Mouse (Mus musculus): ENCODE data around the gene Ppp2r5a.
A peak's percentile ranks its signal among the peaks of the same experiment; 100 is the strongest.

Ppp2r5a gene

DNA sequence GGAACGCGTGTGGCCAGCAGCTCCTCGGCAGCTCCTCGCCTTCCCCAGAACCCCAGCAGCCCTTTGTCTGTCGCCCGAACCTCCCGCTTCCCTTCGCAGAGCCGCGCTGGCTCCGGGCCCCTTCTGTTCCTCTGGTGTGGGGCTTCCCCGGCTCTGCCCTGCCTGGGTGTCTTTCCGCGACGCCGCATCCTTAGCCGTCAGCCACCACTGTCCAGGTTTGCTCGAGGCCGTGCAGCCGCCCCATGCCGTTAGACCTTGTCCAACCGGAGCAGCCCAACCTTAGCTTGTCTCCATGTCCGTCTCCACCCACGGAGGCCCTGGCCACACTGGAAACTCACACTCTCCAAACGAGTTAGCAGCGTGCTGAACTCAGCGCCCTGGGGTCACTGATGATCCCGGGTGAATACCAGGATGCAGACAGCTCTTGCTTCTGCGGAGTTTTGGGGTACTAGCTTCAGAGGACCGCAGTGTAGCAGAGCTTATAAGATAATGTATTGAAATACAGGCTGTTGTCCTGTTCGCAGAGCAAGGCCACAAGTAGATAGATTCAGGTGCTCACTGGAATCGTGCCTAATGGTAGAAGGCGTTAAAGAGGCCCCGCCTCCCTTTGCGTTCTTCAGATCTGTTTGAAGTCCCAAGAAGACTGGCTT is 76.7 kb downstream of the Ppp2r5a start:
- peak; percentile 37 for DNase-seq (ENCODE audit: low read depth, low spot score)

- peak; percentile 95 for DNase-seq (ENCODE audit: low read depth, low spot score)
Observed at GRCm38 (mm10) chr1:191325726-191326232, 77.3 kb downstream of the Ppp2r5a start, which contains the start of gene Tmem206. Tmem206 (plus strand) TSS chr1:191325912.

DNA sequence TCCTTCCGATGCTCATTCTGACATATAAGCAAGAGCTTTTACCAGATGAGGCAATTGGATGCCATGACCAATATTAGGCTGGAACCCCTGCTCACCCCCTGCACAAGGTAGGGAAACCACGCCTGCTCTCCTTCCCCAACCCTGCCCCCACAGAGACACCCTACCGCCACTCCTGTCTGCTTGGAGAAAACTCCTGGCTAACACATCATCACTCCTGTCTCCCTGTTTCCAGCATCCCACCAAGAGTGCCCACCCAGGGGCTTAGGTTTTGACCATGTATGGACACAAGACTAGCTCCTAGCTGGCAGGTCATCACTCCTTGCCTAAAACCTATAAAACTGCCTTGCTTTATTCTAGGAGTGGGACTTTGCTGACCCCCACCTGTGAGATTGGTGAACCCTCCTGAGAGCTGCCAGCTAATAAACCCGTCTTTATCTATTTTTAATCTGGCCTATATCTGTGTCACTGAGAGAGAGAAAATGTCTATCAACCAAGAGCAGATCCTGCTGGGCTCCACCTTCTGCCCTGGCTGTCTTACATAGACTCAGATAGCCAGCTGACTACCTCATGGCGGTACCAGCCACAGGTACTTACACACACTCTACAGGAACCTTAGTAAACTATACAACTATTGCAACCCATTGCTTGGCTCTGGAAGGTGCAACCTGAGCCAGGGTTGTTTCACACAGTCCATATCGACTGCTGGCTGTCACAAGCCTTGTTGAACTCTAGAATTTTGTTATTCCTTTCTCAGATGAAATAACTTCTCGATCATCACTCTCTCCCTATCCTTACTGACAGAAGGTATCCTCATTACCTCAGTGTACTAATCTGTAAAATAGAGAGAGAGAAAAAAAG is 78.1 kb downstream of the Ppp2r5a start:
- DNase-seq (ENCODE audit: low read depth, low spot score) = no peak

DNA sequence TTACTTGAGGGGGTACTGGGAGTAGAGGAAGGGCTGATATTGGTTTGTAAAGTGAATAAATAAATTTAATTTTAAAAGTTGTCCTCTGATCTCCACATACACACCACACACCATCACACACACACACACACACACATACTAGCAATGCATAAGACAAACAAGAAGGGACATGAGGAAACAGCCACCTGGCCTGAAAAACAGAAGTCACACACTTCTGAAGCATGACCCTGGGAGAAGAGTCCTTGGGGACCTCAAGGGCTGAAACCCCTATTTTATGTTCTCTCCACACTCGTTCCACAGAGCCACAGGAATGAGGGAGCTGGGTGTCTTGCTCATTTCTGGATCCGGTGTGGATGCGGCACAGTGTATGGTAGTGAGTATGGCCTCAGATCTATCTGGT is 79.7 kb downstream of the Ppp2r5a start:
- DNase-seq (ENCODE audit: low read depth, low spot score) = no peak

- no peak for DNase-seq (ENCODE audit: low read depth, low spot score)
Observed at GRCm38 (mm10) chr1:191318686-191319085, 84.4 kb downstream of the Ppp2r5a start.

- DNase-seq (ENCODE audit: low read depth, low spot score) = peak; percentile 32
Observed at GRCm38 (mm10) chr1:191317591-191318196, 85.4 kb downstream of the Ppp2r5a start, which contains the start of gene Nenf. Nenf (minus strand) TSS chr1:191318194.

GRCm38 (mm10) chr1:191316818-191317217 is 86.3 kb downstream of the Ppp2r5a start:
- no peak for DNase-seq (ENCODE audit: low read depth, low spot score)

GRCm38 (mm10) chr1:191313926-191314325 is 89.1 kb downstream of the Ppp2r5a start:
- DNase-seq (ENCODE audit: low read depth, low spot score) = no peak

DNA sequence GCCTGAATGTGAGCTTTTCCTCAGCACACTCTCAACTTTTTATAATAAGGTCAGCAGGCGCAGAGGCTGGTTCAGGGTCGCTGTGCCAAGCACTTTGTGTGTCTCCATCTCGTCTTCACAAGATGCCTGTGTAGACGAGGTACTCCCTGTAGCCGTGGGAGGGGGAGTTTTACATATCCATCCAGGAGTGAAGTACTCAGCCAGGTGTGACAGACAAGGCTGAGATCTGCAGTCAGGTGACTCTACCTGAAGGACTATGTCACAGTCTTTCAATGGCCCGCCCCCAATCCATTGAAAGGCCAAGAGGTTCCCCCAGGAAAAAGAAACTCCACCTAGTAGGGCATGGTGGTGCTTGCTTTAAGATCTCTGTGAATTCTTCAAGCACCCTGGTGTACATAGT is 89.9 kb downstream of the Ppp2r5a start:
- DNase-seq (ENCODE audit: low read depth, low spot score) = no peak

DNA sequence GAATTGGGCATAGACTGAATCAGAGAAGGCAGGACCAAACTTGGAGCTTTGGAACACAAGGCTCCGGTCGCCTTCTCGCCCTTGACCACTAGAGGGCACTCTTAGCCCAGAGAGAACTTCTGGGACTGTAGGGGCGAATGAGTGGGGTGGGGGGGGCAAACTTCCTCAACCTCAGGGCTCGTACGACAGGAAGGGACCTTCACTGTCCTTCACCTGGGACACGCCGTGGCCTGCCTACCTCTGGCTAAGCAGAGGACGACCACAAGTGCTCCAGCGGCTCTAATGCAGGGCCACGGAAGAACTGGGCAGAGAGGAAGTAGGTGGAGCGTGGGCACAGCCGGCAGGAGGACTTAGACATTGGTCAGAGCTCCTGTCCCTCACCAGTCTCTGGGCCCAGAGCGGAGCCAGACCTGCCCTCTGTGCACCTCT is 90.5 kb downstream of the Ppp2r5a start:
- peak; percentile 78 for DNase-seq (ENCODE audit: low read depth, low spot score)

DNA sequence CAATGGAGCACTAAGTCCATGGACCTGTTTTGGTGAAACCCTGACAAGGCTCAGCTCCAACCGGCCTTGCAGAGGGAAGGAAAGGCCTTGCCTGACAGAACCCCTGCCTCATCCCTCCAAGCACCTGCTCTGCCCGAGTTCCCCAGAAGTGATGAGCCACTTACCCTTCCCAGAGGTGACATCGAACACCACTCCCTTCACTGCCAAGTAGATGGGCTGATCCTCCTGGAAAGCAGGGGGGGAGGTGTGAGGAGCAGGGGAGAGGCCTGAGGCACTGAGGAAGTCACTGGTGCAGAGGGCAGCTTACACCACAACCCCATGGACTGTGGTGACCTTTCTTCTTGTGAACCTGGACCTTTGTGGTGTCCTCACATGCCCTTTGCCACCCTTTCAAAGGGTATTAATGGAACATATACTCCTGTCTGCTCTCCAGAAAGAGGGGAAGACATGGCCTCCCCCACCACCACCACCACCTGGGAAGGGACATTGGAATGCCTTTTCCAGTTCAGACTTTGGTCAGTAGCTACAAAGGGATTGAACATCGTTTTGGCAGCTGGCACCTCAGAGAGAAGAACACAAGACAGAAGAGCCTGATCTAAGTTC is 91.7 kb downstream of the Ppp2r5a start:
- DNase-seq (ENCODE audit: low read depth, low spot score) = no peak

- no peak for DNase-seq (ENCODE audit: low read depth, low spot score)
Observed at GRCm38 (mm10) chr1:191307766-191308455, 95.2 kb downstream of the Ppp2r5a start.

GRCm38 (mm10) chr1:191306316-191306715 is 96.8 kb downstream of the Ppp2r5a start:
- no peak for DNase-seq (ENCODE audit: low read depth, low spot score)

- DNase-seq (ENCODE audit: low read depth, low spot score) = peak; percentile 23
Observed at GRCm38 (mm10) chr1:191305610-191306009, 97.5 kb downstream of the Ppp2r5a start.

DNA sequence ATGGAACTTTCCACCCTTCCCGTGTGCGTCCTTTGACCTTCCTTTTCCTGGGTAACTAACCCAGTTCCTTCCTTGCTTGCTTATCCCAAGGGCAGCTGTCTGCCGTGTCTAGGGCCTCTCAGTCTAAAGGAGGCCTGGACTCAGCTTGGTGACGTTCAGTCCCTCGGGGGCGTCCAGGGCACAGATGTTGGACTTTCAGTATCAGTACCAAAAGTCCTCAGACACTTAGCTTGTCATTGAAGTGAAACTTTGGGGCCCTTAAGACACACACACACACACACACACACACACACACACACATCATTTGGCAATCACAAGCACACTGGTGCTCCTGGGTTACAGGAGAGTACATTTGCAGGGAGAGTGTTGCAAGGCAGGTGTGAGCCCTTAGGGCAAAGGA is 98.9 kb downstream of the Ppp2r5a start:
- DNase-seq (ENCODE audit: low read depth, low spot score) = no peak

GRCm38 (mm10) chr1:191303736-191304135 is 99.3 kb downstream of the Ppp2r5a start:
- DNase-seq (ENCODE audit: low read depth, low spot score) = no peak
